Mouse (Mus musculus): ENCODE measurements around the gene Gnptab. TPM values are rescaled to one million over a fixed set of nuclear protein-coding genes. Genes with fewer than 3 reads are reported as not detected.
"Not testable (repeated sequence)": the region's sequence is repeated elsewhere in the genome, so short reads cannot be mapped to it uniquely, and the experiment has no call there.

Gnptab gene
- polyA plus RNA-seq, 1 experiment from 2014 or later = 15.5 TPM

DNA sequence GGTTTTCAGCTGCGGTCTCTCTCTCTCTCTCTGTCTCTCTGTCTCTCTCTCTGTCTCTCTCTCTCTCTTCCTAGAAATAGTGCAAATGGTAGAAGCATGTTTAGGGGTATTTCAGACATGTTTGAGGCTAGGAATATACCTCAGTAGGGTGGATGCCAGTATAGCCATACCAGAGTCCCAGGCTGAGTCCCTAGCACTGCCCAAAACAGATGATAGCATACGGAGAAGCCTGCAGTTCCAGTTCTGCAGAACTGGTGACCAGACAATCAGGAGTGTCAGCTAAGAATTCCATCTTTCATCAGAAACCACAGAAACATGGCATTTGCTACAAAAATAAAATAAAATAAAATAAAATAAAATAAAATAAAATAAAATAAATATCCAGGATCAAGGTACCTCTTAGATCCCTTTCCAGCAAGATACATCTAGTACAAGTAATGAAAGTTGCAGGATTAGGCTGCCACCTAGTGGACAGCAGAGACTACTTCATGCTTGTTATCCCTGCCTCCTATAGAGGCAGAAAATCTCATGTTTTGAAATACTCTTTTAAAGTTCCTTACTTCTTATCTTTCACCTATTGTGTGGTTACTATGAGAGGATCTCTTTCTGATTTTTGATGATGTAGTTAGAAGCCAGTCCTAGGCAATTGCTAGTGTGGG lies 47.4 kb downstream of the Gnptab start:
- 96% methylated on average over 2 of the region's 2 CpGs for WGBS
- Histone ChIP-seq H3K9ac (no peak overlapping the region), H3K36me3 (peaks cover 32% of the 10 kb centered on the region), H3K27me3 (no peaks in the 10 kb centered on the region), H3K4me3 (no peak overlapping the region), H3K9me3 (no peaks in the 10 kb centered on the region), H3K4me2 (no peak overlapping the region), H3K27ac (replicated peaks) (no peak overlapping the region), H3K4me1 (replicated peaks) (no peaks in the 10 kb centered on the region; the same call in 1 of the 2 replicates)
- ATAC-seq (ENCODE audit: low read depth) = peak; percentile 79; the same call in 1 of the 2 replicates

DNA sequence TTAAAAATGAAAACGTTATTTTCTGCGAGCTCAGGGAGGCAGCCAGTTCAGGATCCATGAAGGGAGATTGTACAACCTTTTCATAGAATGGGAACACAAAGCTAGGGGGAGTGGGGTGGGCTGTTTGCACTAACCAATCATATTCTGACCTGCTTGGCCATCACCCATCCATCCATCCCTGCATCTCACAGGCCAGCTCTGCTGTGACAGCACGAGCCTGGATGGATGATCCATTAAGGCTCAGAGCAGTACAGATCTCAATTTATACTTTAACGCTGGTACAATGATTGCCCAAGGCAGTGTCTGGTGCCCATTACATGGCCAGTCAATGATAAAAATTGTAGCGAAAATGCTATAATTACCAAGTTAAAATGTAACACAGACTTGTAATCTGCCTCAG lies 48.0 kb downstream of the Gnptab start:
- WGBS = 57% methylated on average over 5 of the region's 5 CpGs
- Histone ChIP-seq H3K4me1 (replicated peaks) (no peaks in the 10 kb centered on the region; the same call in 1 of the 2 replicates), H3K4me3 (no peak overlapping the region), H3K27me3 (no peaks in the 10 kb centered on the region), H3K9me3 (no peaks in the 10 kb centered on the region), H3K9ac (peak overlapping the region; percentile 39; the same call in 1 of the 2 replicates), H3K36me3 (peaks cover 35% of the 10 kb centered on the region), H3K27ac (replicated peaks) (no peak overlapping the region), H3K4me2 (no peak overlapping the region)
- ATAC-seq (ENCODE audit: low read depth) = peak; percentile 53; the same call in 1 of the 2 replicates

DNA sequence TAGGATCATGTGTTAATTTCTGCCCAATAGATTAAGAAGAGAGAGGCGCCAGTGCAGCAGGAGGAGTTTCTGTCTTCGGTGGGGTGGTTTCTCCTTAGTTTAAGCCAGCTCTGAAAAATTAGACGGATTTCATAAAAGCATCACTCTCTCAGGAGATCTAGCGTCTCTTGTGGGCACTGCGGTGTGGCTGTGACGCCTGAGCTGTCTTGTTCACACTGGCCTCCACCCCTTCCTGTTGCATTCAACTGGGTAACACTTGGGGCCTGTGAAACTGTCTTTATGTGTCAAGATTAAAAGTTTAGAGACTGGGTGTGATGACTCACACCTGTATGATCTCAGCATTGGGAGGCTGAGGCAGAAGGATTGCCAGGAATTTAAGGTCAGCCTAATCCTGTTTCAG lies 49.1 kb downstream of the Gnptab start:
- H3K9me3 ChIP-seq = no peaks in the 10 kb centered on the region
- H3K27ac ChIP-seq (replicated peaks) = no peak overlapping the region
- no peak overlapping the region for H3K9ac ChIP-seq
- H3K4me1 ChIP-seq (replicated peaks) = no peaks in the 10 kb centered on the region; the same call in 1 of the 2 replicates
- H3K27me3 ChIP-seq = no peaks in the 10 kb centered on the region
- no peak overlapping the region for H3K4me2 ChIP-seq
- WGBS = 91% methylated on average over 6 of the region's 6 CpGs
- ATAC-seq (ENCODE audit: low read depth) = no peak
- no peak overlapping the region for H3K4me3 ChIP-seq
- peaks cover 37% of the 10 kb centered on the region for H3K36me3 ChIP-seq

DNA sequence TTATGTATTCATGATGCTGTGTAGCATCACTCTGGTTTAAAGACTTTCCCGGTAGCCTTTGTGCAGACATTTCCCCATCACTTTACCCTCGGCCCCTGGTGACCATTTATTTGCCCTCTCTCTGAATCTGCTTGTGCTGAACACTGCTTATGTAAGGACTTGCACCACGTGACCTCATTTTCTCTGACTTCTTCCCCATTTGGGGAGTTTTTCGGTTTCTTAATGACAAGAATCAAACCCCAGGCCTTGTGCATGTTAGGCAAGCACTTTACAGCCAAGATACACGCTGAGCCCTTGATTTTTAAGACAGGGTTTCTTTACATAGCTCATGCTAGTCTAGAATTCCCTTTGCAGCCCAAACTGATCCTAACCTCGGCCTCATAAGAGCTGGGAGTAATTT lies 62.3 kb downstream of the Gnptab start:
- Histone ChIP-seq H3K9me3 (no peaks in the 10 kb centered on the region), H3K4me2 (no peak overlapping the region), H3K4me1 (replicated peaks) (no peaks in the 10 kb centered on the region), H3K9ac (no peak overlapping the region), H3K27ac (replicated peaks) (no peak overlapping the region), H3K4me3 (no peak overlapping the region), H3K27me3 (no peaks in the 10 kb centered on the region), H3K36me3 (peaks cover 51% of the 10 kb centered on the region)
- no peak for ATAC-seq (ENCODE audit: low read depth)
- 89% methylated on average over 6 of the region's 6 CpGs for WGBS

DNA sequence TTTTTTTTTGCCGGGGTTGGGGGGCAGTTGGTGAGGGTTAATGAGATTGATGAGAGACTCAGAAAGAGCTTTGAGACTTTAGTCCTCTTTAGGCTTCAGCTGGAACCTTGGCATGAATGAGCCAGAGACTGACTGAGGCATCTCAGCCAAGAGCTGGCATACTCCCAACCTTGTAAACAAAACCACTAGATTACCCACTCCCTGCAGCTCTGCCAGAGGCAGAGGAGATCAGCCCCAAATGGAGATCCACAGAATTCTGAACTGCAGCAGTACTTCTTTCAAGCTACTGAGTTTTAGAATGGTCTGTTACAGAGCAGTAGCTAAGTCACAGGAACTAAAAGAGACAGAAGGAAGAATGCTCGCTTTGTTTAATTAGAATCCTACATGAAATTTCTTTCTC lies 72.3 kb downstream of the Gnptab start:
- Histone ChIP-seq H3K27ac (replicated peaks) (no peak overlapping the region), H3K4me1 (replicated peaks) (no peaks in the 10 kb centered on the region), H3K36me3 (0 out of 2 replicates have a peak, but pooled peaks cover 3% of the 10 kb centered on the region), H3K4me2 (no peak overlapping the region), H3K9me3 (no peaks in the 10 kb centered on the region), H3K9ac (no peak overlapping the region), H3K27me3 (no peaks in the 10 kb centered on the region), H3K4me3 (no peak overlapping the region)
- 90% methylated on average over 2 of the region's 2 CpGs for WGBS
- 0 out of 2 replicates have a peak, but pooled peaks have one; percentile 19 for ATAC-seq (ENCODE audit: low read depth)

DNA sequence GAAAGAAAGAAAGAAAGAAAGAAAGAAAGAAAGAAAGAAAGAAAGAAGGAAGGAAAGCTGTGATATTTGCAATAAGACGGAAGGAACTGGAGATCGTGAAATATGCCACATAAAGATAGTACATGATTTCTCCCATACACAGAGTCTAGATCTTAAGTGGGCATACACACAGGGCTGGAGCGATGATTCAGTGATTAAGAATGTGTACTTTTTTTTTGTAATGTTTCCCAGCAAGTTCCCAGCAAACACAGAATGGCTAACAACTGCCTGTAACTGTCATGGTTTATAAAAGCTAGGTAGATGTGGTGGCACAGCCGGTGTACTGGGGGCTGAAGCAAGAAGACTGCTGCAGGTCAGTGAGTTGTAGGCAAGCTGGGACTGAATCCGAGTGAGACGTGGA lies 73.1 kb downstream of the Gnptab start:
- no peaks in the 10 kb centered on the region for H3K27me3 ChIP-seq
- H3K9ac ChIP-seq = no peak overlapping the region
- no peaks in the 10 kb centered on the region for H3K9me3 ChIP-seq
- ATAC-seq (ENCODE audit: low read depth) = no peak
- no peak overlapping the region for H3K27ac ChIP-seq (replicated peaks)
- H3K4me1 ChIP-seq (replicated peaks) = no peaks in the 10 kb centered on the region
- H3K4me3 ChIP-seq = no peak overlapping the region
- 87% methylated on average over 6 of the region's 6 CpGs for WGBS
- no peaks in the 10 kb centered on the region for H3K36me3 ChIP-seq
- H3K4me2 ChIP-seq = no peak overlapping the region

DNA sequence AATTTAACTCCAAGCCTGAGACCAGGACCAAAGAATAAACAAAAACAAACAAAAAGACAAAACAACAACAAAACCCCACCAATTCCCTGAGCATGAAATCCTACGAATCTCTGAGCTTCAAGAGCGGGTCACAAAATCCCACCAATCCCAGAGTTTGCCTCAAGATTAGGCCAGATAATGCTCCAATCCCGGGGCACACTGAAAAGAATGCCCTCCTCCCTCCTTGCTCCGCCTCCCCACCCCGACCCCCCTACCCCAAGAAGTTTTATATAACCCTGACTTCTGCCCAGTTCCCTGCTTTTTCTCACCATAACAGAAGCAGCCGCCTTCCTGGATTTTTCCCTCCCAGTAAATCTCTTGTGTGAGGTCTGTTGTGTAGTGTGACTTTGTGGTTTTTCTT lies 78.9 kb downstream of the Gnptab start:
- H3K4me2 ChIP-seq = no peak overlapping the region
- no peaks in the 10 kb centered on the region for H3K4me1 ChIP-seq (replicated peaks)
- no peak overlapping the region for H3K4me3 ChIP-seq
- WGBS = 55% methylated on average over 6 of the region's 6 CpGs
- H3K27me3 ChIP-seq = no peaks in the 10 kb centered on the region
- no peak overlapping the region for H3K9ac ChIP-seq
- H3K36me3 ChIP-seq = no peaks in the 10 kb centered on the region
- H3K9me3 ChIP-seq = no peaks in the 10 kb centered on the region
- H3K27ac ChIP-seq (replicated peaks) = no peak overlapping the region
- ATAC-seq (ENCODE audit: low read depth) = no peak

DNA sequence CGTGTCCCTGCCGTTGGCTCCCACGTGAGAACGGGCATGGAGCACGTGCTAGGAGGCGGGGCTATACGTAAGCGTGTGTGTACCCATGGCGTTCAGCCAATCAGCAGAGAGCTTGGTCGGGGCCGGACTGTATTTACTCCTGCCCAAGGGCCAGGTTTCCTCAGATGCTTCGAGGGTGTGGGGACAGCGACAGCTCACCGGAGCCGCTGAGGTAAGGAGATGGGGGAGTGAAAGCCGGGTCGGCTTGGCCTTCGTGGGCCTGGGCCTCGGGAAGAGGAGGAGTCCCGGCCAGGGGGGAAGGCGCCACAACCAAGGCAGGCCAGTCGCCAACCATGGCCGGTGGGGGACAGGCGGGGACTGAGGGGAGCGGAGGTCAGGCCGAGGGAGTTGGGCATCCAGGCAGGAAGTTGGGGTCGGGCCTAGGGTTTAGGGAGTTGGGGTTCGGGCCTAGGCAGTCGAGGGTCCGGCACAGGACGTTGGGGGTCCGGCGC lies 80.6 kb downstream of the Gnptab start, which contains the start of gene Sycp3:
Sycp3 (plus strand) TSS at position 68 of the 491 bp plus-strand sequence.
- Histone ChIP-seq H3K4me2 (no peak within 1 kb of the TSS), H3K27ac (replicated peaks) (no peak within 1 kb of the TSS), H3K4me1 (replicated peaks) (no peaks in the 10 kb centered on the region), H3K27me3 (no peaks in the 10 kb centered on the region), H3K4me3 (no peak within 1 kb of the TSS), H3K36me3 (no peaks in the 10 kb centered on the region), H3K9ac (no peak within 1 kb of the TSS), H3K9me3 (no peaks in the 10 kb centered on the region)
- no peak for ATAC-seq (ENCODE audit: low read depth)
- WGBS = 87% methylated on average over 33 of the region's 33 CpGs

DNA sequence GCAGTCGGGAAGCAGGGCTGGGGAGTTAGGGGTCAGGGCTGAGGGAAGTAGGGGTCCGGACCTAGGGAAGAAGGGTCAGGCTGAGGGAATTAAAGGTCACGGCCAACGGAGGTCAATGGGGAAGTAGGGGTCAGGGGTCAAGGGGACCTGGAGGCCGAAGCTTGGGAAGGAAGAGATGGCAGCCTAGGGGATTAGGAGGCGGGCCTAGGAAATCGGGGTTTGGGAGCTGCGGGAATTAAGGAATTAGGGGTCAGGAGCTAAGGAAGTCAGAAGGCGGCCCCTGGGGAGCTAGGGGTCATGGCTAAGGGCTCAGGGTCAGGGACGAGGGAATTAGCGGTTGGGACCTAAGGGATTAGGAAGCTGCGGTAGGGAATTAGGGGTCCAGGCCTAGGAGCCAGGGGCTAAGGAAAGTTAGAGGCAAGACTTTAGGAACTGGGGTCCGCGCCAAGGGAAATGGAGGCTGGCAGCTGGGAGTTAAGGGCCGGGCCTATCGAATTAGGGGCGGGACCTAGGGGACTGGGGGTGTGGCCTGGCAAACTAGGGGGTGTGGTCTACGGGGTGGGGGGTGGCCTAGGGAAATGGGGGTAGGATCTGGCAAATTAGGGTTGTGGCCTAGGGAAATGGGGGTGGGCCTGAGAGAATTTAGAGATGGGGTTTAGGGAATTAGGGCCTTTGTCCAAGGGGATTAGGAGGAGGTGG lies 81.3 kb downstream of the Gnptab start:
- WGBS = 79% methylated on average over 18 of the region's 18 CpGs
- Histone ChIP-seq H3K9ac (no peak overlapping the region), H3K4me2 (no peak overlapping the region), H3K36me3 (no peaks in the 10 kb centered on the region), H3K27ac (replicated peaks) (no peak overlapping the region), H3K9me3 (no peaks in the 10 kb centered on the region), H3K4me3 (no peak overlapping the region), H3K4me1 (replicated peaks) (no peaks in the 10 kb centered on the region), H3K27me3 (no peaks in the 10 kb centered on the region)
- no peak for ATAC-seq (ENCODE audit: low read depth)

DNA sequence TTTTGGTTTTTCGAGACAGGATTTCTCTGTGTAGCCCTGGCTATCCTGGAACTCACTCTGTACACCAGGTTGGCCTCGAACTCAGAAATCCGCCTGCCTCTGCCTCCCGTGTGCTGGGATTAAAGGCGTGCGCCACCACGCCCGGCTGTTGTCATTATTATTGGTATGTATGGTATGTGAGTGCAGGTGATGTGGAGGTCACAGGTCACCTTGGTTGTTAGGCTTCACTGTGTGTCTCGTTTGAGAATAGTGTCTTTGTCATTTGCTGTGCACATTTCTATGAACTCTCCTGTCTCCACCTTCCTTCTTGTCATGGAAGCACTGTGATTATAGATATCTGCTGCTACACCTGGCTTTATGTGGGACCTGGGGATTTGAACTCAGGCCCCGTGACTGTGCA lies 103.9 kb downstream of the Gnptab start:
- WGBS = 89% methylated on average over 10 of the region's 10 CpGs
- not testable (repeated sequence) for ATAC-seq (ENCODE audit: low read depth); H3K9ac ChIP-seq; H3K4me1 ChIP-seq (replicated peaks); H3K4me2 ChIP-seq; H3K27ac ChIP-seq (replicated peaks); H3K4me3 ChIP-seq; H3K27me3 ChIP-seq; H3K9me3 ChIP-seq
- H3K36me3 ChIP-seq = peaks cover 11% of the 10 kb centered on the region; the same call in 1 of the 2 replicates

DNA sequence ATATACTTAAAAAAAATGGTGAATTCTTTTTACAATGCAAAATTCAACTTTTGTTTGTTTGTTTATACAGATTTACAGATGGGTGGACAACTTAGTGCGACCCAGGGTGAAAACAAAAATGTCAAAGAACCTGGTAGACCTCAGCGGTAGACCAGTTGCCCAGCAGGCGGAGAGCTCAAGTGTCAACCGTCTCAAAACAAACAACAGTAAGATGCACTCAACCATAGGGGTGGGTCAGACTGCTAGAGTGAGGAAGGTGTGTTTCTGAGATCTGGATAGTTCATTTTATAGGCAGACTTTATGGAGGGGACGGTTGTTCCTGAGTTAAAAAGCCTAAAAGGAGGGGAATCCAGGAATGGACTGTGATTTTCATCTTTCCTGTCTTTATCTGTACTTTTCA lies 109.7 kb downstream of the Gnptab start:
- Histone ChIP-seq H3K27ac (replicated peaks) (no peak overlapping the region), H3K36me3 (peaks cover 11% of the 10 kb centered on the region; the same call in 1 of the 2 replicates), H3K9me3 (no peaks in the 10 kb centered on the region), H3K9ac (no peak overlapping the region), H3K4me2 (no peak overlapping the region), H3K4me3 (no peak overlapping the region), H3K4me1 (replicated peaks) (peaks cover 9% of the 10 kb centered on the region; the same call in 1 of the 2 replicates), H3K27me3 (no peaks in the 10 kb centered on the region)
- 92% methylated on average over 5 of the region's 5 CpGs for whole genome bisulfite sequencing
- no peak for ATAC-seq (ENCODE audit: low read depth)

DNA sequence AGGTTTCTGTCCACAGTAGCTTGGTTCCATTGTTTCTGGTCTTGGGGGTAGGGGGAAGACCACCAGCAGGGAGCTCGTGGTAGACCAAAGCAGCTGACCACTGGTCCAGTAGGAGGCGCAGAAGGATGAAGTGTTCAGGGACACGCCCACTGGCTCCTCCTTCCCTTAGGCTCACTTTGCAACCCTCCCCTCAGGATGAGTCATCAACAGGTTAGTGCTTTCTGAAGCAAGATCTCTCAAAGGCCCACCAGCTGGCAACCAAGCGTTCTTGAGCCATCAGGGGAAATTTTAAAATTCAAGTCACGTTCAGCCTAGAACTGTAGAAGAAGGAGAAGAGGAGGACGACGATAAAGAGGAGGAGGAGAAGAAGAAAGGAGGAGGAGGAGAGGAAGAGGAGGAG lies 112.7 kb downstream of the Gnptab start:
- Histone ChIP-seq H3K4me2 (no peak overlapping the region), H3K4me1 (replicated peaks) (peaks cover 9% of the 10 kb centered on the region; the same call in 1 of the 2 replicates), H3K27ac (replicated peaks) (no peak overlapping the region), H3K4me3 (no peak overlapping the region), H3K9ac (no peak overlapping the region), H3K9me3 (no peaks in the 10 kb centered on the region), H3K36me3 (no peaks in the 10 kb centered on the region), H3K27me3 (no peaks in the 10 kb centered on the region)
- no peak for ATAC-seq (ENCODE audit: low read depth)
- 74% methylated on average over 7 of the region's 7 CpGs for WGBS

All from neural tube, embryonic 13.5 days (tissue).